In the genomic region with DNA sequence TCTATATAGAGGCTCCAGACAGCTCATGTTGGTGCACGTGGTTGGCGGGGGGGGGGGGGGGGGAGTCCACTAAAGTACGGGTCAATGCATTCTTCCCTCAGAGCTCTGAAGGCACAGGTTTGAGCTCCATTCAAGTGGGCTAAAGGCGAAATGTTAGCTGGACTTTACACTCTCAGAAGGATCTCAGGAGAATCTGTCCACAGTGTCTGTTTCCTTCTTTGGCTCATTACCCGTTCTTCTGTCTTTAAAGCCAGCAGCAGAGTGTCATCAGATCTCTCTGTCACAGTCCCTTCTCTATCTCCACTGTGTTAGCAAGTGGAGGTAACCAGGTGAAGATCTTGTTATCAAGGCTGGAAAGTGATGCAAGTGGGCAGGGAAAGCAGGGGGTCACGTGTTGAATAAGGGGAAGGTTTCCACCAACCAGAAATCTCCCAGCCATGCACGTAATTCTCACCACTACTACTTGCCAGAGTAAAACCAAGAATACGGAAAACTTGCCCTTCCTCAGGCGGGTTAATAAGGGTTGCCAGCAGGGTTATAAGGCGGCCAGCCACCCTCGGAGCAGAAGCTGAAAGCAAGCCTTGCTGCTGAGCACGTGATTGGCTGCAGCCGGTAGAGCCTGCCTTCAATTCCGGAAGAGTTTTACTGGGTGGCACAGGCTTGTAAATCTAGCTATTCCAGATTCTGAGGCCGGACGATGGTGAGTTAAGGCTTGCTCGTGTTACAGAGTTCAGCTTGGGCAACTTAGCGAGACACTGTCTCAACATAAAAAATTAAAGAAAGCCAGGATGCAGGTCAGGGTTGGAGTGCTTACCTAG, we compare ENCODE assay signal across 8 mouse cellular contexts.
DNase-seq lines count a peak whose midpoint lies in the region; ATAC-seq and TF ChIP-seq lines count a peak whose summit lies in the region.

No protein-coding gene starts in this region.

- no peaks in the 10 kb centered on the region for H3K36me3 ChIP-seq in testis, adult 2 months (ENCODE audit: control insufficient read depth, insufficient read depth, low read length)
- no peaks in the 10 kb centered on the region for H3K36me3 ChIP-seq in heart, postnatal 0 days (replicated peaks; ENCODE audit: control insufficient read depth, insufficient read depth, low read length)

- 0 out of 2 replicates have a peak overlapping the region, but pooled peaks have one; percentile 15 for H3K9ac ChIP-seq in heart, postnatal 0 days (replicated peaks; ENCODE audit: low read depth, low read length)

- no peaks in the 10 kb centered on the region for H3K27me3 ChIP-seq in testis, adult 2 months (ENCODE audit: control insufficient read depth, insufficient read depth, low read length)
- peaks cover 8% of the 10 kb centered on the region; the same call in 1 of the 2 replicates for H3K27me3 ChIP-seq in heart, postnatal 0 days (ENCODE audit: control insufficient read depth, insufficient read depth, low read length)

- no peak for TF ChIP-seq CTCF in testis, adult 2 months (IDR thresholded peaks at IDR 0.05; ENCODE audit: control insufficient read depth, insufficient read depth, insufficient replicate concordance, low read depth, low read length)
- no peak for TF ChIP-seq CTCF in cortical plate, adult 2 months (IDR thresholded peaks at IDR 0.05; ENCODE audit: extremely low read depth, insufficient read depth, low read length)
- TF ChIP-seq CTCF in heart, postnatal 0 days (IDR thresholded peaks at IDR 0.05; ENCODE audit: low read depth), result no peak

- TF ChIP-seq EP300 in heart, postnatal 0 days (IDR thresholded peaks at IDR 0.05; ENCODE audit: low read depth), result no peak

- ATAC-seq in heart, postnatal 0 days (ENCODE audit: insufficient read depth, low read depth), result no peak

- peak overlapping the region; percentile 19 for H3K4me3 ChIP-seq in testis, adult 2 months (ENCODE audit: control insufficient read depth, low read depth, low read length)
- H3K4me3 ChIP-seq in cortical plate, adult 2 months (ENCODE audit: insufficient read depth, low read length), result peak overlapping the region; percentile 13
- peak overlapping the region; percentile 28 for H3K4me3 ChIP-seq in heart, postnatal 0 days (ENCODE audit: low read depth, low read length)

- TF ChIP-seq POLR2A in testis, adult 2 months (IDR thresholded peaks at IDR 0.05; ENCODE audit: control insufficient read depth, low read depth, low read length), result no peak
- no peak for TF ChIP-seq POLR2A in cortical plate, adult 2 months (IDR thresholded peaks at IDR 0.05; ENCODE audit: extremely low read depth, insufficient read depth, low read length)

- no peaks in the 10 kb centered on the region for H3K9me3 ChIP-seq in heart, postnatal 0 days (replicated peaks; ENCODE audit: control insufficient read depth, low read length)

- peaks cover 8% of the 10 kb centered on the region for H3K4me1 ChIP-seq in testis, adult 2 months (ENCODE audit: control insufficient read depth, insufficient read depth, low read length)
- no peaks in the 10 kb centered on the region for H3K4me1 ChIP-seq in cortical plate, adult 2 months (ENCODE audit: control insufficient read depth, insufficient read depth, low read length)
- H3K4me1 ChIP-seq in heart, postnatal 0 days (ENCODE audit: control insufficient read depth, insufficient read depth), result peaks cover 4% of the 10 kb centered on the region; the same call in 1 of the 2 replicates

- no peak overlapping the region for H3K27ac ChIP-seq in testis, adult 2 months (ENCODE audit: control insufficient read depth, insufficient read depth, low read depth, low read length)
- H3K27ac ChIP-seq in cortical plate, adult 2 months (ENCODE audit: insufficient read depth, low read length), result no peak overlapping the region
- no peak overlapping the region for H3K27ac ChIP-seq in heart, postnatal 0 days (ENCODE audit: low read depth)

- no peak for DNase-seq in testis, postnatal 10 days (ENCODE audit: low spot score)
- DNase-seq in heart, postnatal 0 days (ENCODE audit: low spot score), result no peak
- DNase-seq in kidney, postnatal 4 days, result peak; percentile 37 to 61
- peak; percentile 37 for DNase-seq in mesoderm, embryonic 11.5 days (ENCODE audit: low read depth, low spot score)
- DNase-seq in urinary bladder, postnatal 14 days (ENCODE audit: low spot score), result peak; percentile 66
- no peak for DNase-seq in left cerebral cortex, postnatal 4 days

- peak overlapping the region; percentile 55 for H3K4me2 ChIP-seq in heart, postnatal 0 days (ENCODE audit: low read depth, low read length)

- intact Hi-C loops in left cerebral cortex, postnatal 4 days (cut with DNase I), result no loop called here

- WGBS in heart, postnatal 0 days, result 18% methylated on average over 17 of the region's 18 CpGs

Comparison
In these comparisons a context has a peak if more than half of its experiments do, and no peak if none do; other contexts are left out.
1. DNase-seq: peak in kidney, postnatal 4 days (2 of 2), mesoderm, embryonic 11.5 days (single experiment) and urinary bladder, postnatal 14 days (single experiment); none in testis, postnatal 10 days (single experiment), heart, postnatal 0 days (single experiment) and left cerebral cortex, postnatal 4 days (single experiment).
2. Peak in every context shown above with its lines, with median percentiles within 50 percentile points of each other: H3K4me3 ChIP-seq.